Mouse (Mus musculus) regulatory T cell (primary cell): ENCODE measurements around the gene Pla2g6.

ENCODE experiments used
- in situ Hi-C: fragments of 300-600 bp; cut with MboI, MseI; formaldehyde crosslinking; loops from one replicate; pipeline ENCODE4 v1.15.1; 2025; ENCODE audit warnings: high pct_unique_total_duplicates

Gene Pla2g6

DNA sequence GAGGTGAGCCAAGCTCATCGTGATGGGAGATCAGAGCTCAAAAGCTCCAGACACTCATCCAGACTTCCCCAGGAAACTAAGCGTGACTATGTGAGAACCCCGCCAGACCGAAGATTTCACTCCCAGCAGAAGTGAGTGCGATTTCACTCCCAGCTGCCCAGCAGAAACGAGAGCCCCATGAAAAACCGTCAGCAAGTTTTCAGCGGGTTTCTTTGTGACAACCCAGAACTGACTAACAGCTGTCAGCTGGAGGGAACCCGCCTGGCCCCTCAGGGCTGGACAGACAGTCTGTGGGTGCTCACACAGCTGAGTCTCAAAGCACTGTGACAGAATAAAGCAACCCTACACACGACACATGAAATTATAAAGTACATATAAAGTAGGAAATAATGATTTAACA lies 50.5 kb downstream of the Pla2g6 start:
- in situ Hi-C loops: no loop called here

DNA sequence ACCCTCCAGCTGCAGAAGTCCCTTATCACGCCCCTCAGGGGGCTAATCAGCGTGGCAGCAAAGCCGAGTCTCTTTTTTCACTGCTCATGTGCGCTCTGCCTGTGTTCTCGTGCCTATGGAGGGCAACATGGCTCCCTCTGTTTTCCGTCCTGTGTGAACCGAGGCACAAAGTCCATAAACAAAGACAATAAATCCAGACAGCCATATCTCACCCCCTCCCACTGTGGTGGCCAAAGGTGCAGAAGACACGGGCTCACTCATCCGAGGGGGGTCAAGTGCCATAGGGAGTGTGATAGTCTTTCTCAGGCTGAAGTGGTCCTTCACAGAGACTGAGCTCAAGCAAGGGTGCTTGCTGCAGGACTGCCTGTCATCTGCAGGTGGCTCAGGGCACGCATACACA lies 55.2 kb downstream of the Pla2g6 start:
- in situ Hi-C loops: no loop called here

DNA sequence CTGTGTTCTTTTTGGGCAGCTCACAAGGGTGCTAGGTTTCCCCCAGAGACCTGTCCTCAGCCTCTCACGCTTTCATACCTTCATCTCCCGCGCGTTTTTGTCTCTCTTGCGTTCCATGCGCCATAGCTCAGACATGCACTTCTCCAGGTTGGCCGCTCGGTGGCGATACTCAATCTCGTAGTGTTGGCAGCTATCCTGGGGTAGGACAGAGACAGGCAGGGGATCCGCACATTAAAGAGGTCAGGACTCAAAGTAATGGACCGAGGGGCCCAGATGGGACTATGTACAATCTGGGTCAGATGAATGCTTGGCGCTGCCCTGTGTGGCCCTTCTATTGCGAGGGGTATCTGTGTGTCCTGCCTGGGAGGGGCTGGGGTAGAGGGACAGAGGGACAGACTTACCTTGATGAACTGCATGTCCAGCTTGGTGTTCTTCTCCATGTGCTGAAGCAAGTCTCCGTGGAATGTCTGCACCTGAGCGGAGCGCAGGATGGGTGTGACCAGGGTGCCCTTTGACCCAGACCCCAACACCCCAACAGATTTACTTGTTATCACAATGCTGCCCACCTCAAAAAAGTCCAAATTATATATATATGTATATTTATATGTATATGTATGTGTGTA lies 57.0 kb downstream of the Pla2g6 start:
- in situ Hi-C loops: no loop called here

DNA sequence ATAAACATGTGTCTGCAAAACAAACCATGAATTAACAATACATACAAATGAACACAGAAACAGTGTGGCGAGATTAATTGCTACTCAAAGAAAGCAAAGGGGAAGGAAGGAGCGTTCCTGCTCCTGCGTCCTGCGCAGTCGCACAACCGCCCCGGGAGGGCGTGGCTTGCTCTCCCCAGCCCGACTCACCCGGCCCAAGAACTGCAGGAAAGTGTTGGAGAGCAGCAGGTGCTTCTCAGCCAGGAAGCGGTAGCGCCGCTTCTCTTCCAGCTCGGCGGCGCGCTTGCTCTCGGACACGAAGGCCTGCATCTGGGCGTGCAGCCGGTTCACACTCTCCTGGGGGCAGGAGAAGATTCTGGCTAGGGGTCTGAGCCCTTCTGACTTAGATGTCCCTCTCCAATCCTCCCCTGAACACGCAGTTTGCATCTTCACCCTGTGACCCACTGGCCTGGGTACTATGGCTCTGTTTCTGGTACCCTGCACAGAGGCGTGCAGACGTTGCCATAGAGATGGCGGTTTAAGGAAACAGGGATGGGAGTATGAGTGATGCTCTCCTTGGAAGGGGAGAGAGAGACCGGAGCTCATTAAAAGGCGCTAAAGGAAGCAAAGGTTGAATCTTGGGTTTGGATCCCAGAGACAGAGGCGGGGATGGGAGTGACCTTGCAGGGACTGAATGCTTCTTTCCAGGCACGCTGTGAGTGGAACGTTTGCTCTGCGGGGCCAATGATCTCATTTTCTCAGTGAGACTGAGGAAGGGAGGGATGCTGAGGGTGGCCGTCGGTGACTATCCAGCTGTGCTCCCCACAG lies 57.7 kb downstream of the Pla2g6 start:
- in situ Hi-C loops: no loop called here

DNA sequence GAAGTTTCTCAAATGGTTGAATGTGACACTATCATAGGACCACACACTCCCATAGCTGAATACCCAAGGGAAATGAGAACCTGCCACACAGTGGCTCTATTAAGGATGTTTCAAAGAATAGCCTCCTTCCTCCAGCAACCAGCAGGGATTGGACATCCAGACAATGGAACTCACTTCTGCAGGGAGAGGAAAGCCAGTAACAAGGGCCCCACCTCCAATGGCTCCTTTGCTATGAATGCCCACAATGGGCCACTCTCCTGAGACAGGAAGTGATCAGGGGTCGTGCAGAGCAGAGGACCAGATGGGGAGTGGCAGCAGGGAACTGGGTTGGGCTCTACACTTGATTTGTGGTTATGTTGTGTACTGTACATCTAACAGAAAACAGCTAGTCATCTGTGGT lies 59.7 kb downstream of the Pla2g6 start:
- in situ Hi-C loops: loop anchor here (5.0 kb wide), 1 partner anchor 86 kb away; no protein-coding TSS in a partner anchor

DNA sequence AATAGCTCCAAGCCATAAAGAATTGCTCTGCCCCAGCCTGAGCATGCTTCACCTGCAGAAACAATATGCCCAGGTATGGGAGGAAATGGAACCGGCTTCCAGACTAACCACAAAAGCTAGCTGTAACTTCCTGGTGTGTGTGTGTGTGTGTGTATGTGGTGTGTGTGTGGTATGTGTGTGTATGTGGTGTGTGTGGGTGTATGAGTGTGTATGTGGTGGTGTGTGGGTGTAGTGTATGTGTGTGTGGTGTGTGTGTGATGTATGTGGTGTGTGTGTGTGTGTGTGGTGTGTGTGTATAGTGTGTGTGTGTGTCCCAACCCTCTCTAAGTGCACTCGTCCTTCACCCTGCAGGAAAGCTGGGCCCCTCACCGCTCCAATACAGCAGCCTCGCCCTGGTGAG lies 62.8 kb downstream of the Pla2g6 start:
- in situ Hi-C loops: loop anchor here (5.0 kb wide), 1 partner anchor 83 kb away; no protein-coding TSS in a partner anchor

DNA sequence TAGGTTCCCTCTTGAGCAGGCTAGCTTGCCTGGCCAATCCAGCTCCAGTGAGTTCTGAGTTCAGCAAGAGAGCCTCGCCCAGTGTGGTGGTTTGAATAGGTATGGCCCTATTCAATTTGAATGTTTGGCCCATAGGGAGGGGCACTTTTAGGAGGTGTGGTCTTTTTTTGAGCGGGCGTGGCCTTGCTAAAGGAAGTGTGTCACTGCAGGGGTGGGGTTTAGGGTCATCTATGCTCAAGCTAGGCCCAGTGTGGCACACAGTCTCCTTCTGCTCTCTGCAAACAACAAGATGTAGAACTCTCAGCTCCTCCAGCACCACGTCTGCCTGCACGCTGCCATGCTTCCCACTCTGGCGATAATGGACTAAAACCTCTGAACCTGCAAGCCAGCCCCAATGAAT lies 64.5 kb downstream of the Pla2g6 start:
- in situ Hi-C loops: no loop called here

DNA sequence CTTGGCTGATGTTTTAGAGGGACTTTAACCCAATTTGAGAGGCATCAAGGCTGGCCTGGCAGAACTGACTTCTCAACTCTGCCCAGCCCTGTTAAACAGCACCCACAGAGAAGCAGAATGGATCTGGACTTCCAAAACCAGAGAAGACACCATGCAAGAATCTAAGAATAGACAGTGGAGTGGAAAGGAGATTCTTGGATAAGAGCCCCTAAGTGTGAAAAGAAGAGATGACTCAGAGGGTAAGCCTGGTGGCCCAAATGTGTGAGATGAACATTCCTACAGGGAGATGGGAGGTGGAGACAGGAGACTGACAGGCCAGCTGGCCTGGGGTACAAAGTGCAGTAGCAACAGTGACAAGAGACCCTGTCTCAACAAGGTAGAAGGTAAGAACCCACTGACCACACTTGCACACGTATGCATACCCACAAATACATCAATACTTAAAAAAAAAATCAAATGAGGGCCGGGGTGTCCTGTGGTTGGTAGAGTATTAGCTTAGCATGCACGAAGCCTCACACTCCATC lies 65.3 kb downstream of the Pla2g6 start:
- in situ Hi-C loops: no loop called here

DNA sequence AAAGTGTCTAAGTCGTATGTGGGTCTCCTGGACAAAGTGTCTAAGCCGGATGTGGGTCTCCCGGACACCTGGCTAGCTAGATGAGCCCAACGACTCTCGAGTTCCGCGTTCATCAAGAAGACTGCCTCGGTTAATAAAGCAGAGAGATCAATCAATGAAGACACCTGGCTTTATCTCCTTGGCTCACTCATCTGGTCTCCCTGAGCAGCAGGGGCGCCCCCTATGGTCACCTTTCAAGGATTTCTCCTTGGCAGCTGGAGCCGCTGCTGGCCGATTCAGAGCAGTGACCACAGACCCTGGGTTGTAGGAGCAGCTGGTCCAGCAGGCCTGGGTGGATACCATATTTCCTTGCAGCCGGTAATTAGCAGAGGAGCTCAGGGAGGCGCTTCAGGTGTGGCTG lies 65.8 kb downstream of the Pla2g6 start:
- in situ Hi-C loops: no loop called here

DNA sequence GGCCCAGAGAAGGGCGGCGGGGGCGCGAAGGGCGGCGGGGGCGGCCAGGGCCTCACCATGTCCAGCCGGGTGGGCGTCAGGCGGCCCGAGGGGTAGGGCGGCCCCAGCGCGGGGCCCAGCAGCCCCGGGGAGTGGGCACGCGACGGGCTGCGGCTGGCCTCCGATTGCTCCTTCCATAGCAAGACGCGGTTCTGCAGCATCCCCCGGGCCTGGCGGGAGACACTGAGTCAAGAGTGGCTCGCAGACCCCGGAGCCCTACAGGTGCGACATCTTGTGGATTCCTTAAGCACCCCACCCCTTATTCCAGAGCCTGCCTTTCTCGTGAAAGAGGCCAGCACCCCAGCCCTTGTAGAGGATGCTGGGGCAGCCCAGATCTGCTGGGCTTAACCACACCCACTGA lies 66.4 kb downstream of the Pla2g6 start:
- in situ Hi-C loops: no loop called here

DNA sequence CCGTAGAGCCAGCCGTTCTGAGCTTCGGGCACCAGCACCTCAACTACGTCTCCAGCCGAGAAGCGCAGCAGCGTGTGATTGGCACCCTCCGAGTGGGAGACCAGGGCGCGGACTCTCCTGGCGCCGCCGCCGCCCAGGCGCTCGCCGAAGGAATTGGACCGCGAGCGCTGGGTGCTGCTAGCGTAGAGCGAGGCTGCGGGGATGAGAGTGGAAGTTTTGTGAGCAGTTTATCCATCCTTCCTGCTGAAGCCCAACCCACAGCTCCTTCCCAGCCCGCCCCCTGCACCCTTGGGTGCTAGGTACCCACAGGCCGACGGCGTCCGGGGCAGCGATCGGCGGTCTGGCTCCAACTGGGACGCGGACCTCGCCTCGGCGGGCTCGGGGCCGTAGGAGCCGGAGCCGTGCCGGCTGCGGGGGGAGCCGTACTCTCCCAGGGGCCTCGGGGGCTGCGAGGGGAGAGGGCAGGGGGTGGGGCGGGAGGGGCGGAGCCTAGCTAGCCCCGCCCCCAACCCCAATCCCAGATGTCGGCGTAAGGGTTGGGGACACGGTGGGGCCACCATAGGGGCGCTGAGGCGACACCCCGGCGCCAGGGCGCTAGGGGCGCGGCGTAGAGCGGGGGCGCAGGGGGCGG lies 67.0 kb downstream of the Pla2g6 start:
- in situ Hi-C loops: no loop called here

DNA sequence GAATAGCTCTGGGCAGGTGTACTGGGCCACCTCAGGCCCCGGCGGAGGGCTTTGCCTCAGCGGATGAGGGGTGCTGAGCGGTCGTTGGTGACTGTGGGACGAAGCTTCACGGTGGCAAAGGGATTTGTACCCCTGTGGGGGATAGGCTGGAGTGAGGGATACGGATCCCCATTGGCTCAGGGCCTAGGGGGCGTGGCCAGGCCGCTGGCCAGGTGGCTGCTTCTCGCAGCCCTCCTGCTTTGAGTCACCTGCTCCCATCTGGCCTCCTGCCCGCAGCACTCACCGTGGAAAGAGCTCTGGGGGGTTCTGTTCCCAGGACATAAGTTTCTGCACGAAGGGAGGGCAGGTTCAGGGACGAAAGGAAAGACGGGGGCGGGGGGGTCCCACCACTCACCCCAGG lies 69.7 kb downstream of the Pla2g6 start:
- in situ Hi-C loops: no loop called here

DNA sequence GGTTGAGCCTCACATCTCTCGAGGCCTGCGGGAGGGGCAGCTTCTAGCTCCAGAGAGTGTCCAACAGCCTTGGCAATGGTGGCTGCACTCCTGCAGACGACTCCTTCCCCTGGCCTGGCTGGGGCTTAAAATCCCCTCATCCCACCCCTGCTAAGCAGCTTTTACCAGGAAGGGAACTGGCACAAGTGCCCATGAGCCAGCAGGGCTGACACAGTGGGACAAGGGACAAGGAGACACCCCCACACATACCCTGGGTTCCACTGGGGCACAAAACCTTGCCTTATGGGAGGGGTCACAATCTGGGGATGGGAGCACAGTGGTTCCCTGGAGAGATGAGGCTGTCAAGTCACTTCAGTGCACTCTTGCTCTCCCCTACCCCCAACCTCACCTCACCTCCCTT lies 73.5 kb downstream of the Pla2g6 start, which contains the start of gene Slc16a8:
Gene Slc16a8, minus strand, starts transcription at position 101 of the 400 bp plus-strand sequence.
- in situ Hi-C loops: no loop called here

DNA sequence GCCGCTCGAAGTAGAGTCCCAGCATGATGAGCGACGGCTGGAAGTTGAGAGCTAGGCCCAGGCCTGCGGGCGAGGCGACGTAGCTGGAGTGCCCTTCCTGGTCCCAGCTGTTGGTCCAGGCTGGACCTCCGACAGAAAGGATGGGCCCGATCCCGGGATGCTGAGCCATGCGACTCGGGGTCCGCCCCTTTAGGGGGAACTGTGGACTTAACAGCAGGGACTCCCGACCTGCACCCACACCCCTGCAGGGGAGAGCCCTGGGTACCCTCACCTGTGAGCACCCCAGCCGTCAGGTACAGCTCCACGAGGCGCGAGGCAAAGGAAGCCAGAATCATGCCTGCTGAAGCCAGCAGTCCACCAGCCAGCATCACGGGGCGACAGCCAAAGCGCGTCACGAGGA lies 75.6 kb downstream of the Pla2g6 start:
- in situ Hi-C loops: no loop called here

DNA sequence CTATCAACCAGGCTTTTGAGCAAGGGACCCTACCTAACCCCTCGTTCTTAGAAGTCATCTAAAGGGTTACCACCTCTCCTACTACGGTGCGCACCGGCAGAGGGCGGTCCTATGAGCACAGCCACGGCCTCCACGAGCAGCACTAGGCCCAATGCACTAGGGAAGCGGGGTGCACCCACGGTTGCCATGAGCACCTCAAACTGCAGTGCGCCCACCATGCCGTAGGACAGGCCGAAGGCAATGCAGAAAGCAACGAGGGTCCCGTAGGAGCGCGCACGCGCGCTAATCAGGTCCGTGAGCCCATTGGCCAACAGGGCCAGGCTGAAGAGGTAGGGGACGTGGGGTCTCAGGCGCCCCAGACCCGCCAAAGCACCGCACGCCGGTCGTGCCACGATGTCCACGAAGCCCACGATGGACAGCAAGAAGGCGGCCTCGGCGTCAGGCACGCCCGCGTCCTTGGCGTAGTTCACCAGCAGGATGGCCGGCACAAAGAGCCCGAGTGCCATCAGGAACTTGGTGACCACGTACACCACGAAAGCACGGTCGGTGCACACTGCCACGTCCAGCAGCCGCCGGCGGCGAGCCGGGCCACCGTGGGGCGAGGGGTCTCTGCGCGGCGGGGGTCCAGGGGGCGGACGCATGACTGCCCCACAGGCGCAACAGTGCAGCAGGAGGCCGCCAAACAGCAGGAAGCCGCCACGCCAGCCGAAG lies 76.3 kb downstream of the Pla2g6 start:
- in situ Hi-C loops: no loop called here

DNA sequence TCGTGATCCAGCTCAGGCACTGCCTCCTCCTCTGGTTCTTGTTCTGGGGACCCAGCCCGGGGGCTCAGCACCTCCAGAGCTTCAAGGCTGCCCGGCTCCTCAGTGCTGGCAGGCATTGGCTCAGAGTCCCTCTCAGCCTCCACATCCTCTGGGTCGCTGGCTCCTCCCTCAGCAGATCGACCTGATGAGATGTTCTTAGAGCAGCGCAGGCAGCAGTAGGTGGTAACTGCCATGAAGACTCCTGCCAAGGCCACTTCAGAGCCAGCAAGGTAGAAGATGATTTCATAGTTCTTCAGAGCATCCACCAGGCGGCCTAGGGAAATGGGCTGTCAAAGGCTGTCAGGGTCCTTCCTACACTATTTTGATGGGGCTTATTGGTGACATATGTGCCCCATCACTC lies 77.0 kb downstream of the Pla2g6 start:
- in situ Hi-C loops: no loop called here

DNA sequence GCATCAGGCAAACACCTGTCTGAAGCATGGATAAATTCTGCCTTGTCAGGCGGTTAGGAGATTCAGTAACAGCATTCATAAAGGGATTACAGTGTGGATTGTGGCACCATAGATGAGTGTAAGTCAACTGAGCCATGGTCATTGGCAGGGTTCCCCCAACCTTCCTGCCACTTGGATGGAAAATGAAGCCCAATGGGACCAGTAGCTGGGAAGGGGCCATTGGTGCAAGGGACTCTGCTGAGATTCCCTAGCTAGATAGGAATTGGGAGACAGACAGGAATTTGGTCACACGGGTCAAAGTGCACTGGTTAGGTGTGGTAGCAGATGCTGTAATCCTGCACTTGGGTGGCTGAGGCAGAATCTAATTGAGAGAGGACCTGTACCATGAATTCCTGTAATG lies 78.0 kb downstream of the Pla2g6 start:
- in situ Hi-C loops: no loop called here

DNA sequence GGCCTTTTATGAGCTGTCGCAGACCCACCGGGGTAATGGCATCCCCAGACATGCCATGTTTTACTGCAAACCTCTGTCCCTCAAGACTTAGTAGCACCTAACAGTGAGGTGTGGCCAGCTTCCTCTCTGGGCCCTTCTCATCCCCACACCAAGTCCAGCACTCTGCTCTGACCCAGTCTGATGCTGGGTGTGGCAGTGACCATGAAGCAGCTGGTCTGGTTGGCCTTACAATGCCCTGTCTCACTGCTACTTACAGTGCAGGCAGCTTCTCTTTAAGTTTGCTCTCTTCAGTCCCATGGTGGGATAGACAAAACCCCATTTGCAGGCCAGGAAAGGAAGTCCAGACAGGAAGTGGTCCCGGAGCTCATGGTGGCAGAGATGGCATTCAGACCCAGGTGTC lies 82.9 kb downstream of the Pla2g6 start:
- in situ Hi-C loops: no loop called here

DNA sequence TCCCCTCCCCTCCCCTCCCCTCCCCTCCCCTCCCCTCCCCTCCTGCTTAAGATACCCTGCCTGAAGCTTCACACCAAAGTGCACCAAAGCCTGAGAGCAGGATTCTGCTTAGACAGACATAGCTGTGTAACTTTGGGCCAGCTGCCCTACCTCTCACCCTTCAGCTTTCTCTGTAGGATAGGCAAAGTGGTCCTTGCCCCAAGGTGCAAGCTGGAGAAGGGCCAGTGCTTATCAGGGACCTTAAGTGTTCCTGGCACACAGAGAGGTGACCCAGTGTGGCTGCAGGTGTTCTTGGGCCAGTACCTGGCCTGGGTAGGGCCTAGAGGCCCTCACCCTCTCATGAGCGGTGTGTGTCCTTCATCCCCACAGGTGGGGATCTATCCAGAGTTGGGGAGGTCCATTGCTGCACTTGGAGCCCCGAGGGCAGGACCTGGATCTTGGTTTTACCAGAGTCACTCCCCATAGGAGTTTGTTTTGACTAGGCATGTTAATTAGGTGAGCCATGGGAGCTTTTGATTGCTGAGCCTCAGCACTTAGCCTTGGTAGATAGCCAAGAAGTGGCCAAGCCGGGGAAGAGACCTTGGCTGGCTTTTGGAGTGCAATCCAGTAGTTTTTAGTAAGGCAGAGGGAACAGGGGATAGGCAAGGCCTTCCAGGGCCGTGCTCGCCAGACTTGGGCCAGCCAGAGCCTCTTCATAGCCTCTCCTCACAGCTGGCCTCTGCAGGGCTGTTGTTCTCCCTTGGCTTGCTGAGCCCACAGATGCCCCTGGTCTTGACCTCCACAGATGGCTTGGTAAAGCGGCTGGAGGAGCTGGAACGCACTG lies 83.9 kb downstream of the Pla2g6 start:
- in situ Hi-C loops: no loop called here

DNA sequence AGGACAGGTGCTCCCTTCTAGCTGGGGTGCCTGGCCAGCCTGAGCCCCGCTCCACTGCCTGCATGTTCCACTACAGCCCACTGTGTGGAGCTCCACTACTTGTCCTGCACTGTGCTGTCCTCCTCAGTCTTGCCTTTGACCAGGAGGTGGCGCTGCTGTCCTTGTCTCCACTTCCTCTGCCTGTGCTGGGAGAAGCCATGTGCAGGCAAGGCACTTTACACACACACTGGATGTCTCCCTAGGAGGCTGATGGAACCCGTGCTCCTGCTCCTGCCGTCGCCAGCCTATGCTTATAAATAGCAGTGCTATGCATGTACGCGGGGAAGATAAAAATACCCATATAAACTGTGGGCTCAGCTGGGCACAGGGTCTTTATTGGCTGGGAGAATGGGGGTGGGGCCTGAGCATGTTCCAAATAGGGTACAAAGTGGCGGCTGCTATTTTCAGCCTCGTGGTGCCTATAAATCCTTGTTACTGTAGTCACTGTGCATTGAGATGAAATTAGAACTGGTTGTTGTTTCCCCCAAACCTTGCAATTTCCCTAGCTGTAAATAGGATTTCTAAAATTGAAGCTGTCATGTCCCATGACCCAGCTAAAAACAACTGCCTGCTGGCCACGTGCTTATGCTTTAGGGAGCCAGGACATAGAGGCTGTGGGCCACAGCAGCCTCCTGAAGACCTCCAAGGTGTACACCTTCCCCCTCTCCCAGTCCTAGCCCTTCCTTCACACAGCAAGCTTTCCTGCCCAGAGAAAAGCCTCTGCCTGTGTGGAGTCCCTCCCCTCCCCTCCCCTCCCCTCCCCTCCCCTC lies 84.8 kb downstream of the Pla2g6 start:
- in situ Hi-C loops: no loop called here
